Mouse (Mus musculus): ENCODE measurements around the gene Nmur1.

- TF ChIP-seq CTCF (IDR thresholded peaks at IDR 0.05; ENCODE audit: borderline replicate concordance, insufficient read depth, low read depth, low read length) (no peak), POLR2A (IDR thresholded peaks at IDR 0.05; ENCODE audit: borderline replicate concordance, insufficient read depth, low read length) (no peak)
Observed at GRCm38 (mm10) chr1:86464875-86465224, 38.8 kb upstream of the Nmur1 start.
